Comparison of ENCODE assay signal across 21 mouse cellular contexts in genomic region chr13:49485388-49485787, GRCm38 (mm10). TPM values are rescaled to one million over a fixed set of nuclear protein-coding genes. Genes with fewer than 3 reads are reported as not detected.
DNase-seq lines count a peak whose midpoint lies in the region; ATAC-seq and TF ChIP-seq lines count a peak whose summit lies in the region.
"Had no signal": no experiment of that assay in that cellular context is flagged by ENCODE, and none has a peak within 500 bp of the region (broad histone marks: within the 10 kb centered on the region; RNA-seq: fewer than 3 reads in every experiment).

No protein-coding gene starts in this region.

- no peak for TF ChIP-seq EP300 in lung, postnatal 0 days (IDR thresholded peaks at IDR 0.05)

- no peaks in the 10 kb centered on the region for H3K36me3 ChIP-seq in lung, postnatal 0 days (ENCODE audit: insufficient read depth, low read length)
- no peaks in the 10 kb centered on the region for H3K36me3 ChIP-seq in embryonic facial prominence, embryonic 15.5 days
- H3K36me3 ChIP-seq in thymus, adult 2 months (ENCODE audit: control insufficient read depth, insufficient read depth, low read length) = no peaks in the 10 kb centered on the region

- H3K9ac ChIP-seq in lung, postnatal 0 days (replicated peaks; ENCODE audit: low read depth) = no peak overlapping the region
- H3K9ac ChIP-seq in embryonic facial prominence, embryonic 15.5 days = no peak overlapping the region
- H3K9ac ChIP-seq: hindbrain, embryonic 14.5 days; liver, postnatal 0 days had no signal

- DNase-seq in layer of hippocampus, adult 2 months (ENCODE audit: low spot score in 2 of 2) = peak; percentile 40 to 44
- no peak for DNase-seq in layer of hippocampus, adult 8-10 months (ENCODE audit: low spot score in 2 of 2)
- DNase-seq in lung, postnatal 0 days (ENCODE audit: low spot score) = peak; percentile 30
- DNase-seq in lung, postnatal 25 days (ENCODE audit: low spot score) = no peak
- no peak for DNase-seq in cerebellum, postnatal 14 days
- no peak for DNase-seq in thymus, adult 2 months
- DNase-seq: adrenal gland, postnatal 10 days; cerebellum, adult 8-10 months; gastrocnemius, adult 2 months; kidney, adult 2 months; liver, postnatal 0 days had no signal

- TF ChIP-seq CTCF in layer of hippocampus, adult 2 months (conservative IDR thresholded peaks at IDR 0.05) = no peak
- TF ChIP-seq CTCF in lung, postnatal 0 days (IDR thresholded peaks at IDR 0.05) = no peak
- no peak for TF ChIP-seq CTCF in thymus, adult 2 months (IDR thresholded peaks at IDR 0.05; ENCODE audit: borderline replicate concordance, control insufficient read depth, extremely low read depth, insufficient read depth, low read length, poor library complexity)

- H3K4me1 ChIP-seq in lung, postnatal 0 days (ENCODE audit: insufficient read depth, low read depth, low read length) = 0 out of 2 replicates have a peak, but pooled peaks cover 5% of the 10 kb centered on the region
- peaks cover 20% of the 10 kb centered on the region for H3K4me1 ChIP-seq in embryonic facial prominence, embryonic 15.5 days
- H3K4me1 ChIP-seq in thymus, adult 2 months (replicated peaks; ENCODE audit: control insufficient read depth, insufficient read depth, low read length) = no peaks in the 10 kb centered on the region

- no peak overlapping the region for H3K4me3 ChIP-seq in layer of hippocampus, adult 2 months
- H3K4me3 ChIP-seq in lung, postnatal 0 days (ENCODE audit: low read depth, low read length) = no peak overlapping the region
- no peak overlapping the region for H3K4me3 ChIP-seq in embryonic facial prominence, embryonic 15.5 days (replicated peaks)
- no peak overlapping the region for H3K4me3 ChIP-seq in thymus, adult 2 months (ENCODE audit: control insufficient read depth, insufficient read depth, low read length)
- H3K4me3 ChIP-seq: gastrocnemius, adult 2 months had no signal

- no peak overlapping the region for H3K4me2 ChIP-seq in lung, postnatal 0 days (replicated peaks; ENCODE audit: low read depth, low read length)
- H3K4me2 ChIP-seq in embryonic facial prominence, embryonic 15.5 days (replicated peaks) = peak overlapping the region; percentile 15; the same call in 1 of the 2 replicates
- H3K4me2 ChIP-seq: hindbrain, embryonic 14.5 days; liver, embryonic 11.5 days; midbrain, embryonic 11.5 days had no signal

- H3K27me3 ChIP-seq in lung, postnatal 0 days (replicated peaks; ENCODE audit: insufficient read depth, low read length) = no peaks in the 10 kb centered on the region
- H3K27me3 ChIP-seq in embryonic facial prominence, embryonic 15.5 days = no peaks in the 10 kb centered on the region
- H3K27me3 ChIP-seq in thymus, adult 2 months (ENCODE audit: control insufficient read depth, insufficient read depth, low read length) = no peaks in the 10 kb centered on the region

- H3K27ac ChIP-seq in layer of hippocampus, adult 2 months = peak overlapping the region; percentile 85
- 0 out of 2 replicates have a peak overlapping the region, but pooled peaks have one; percentile 7 for H3K27ac ChIP-seq in lung, postnatal 0 days (ENCODE audit: low read length)
- peak overlapping the region; percentile 82 for H3K27ac ChIP-seq in embryonic facial prominence, embryonic 15.5 days (replicated peaks)
- H3K27ac ChIP-seq in thymus, adult 2 months (ENCODE audit: control insufficient read depth, insufficient read depth, low read length) = no peak overlapping the region
- H3K27ac ChIP-seq: gastrocnemius, adult 2 months; hindbrain, embryonic 14.5 days; kidney, postnatal 0 days had no signal

- no peak for TF ChIP-seq POLR2A in thymus, adult 2 months (IDR thresholded peaks at IDR 0.05; ENCODE audit: control insufficient read depth, extremely low read depth, insufficient read depth, low read length, poor library complexity)

- WGBS in lung, postnatal 0 days = 59% methylated on average over 5 of the region's 5 CpGs
- WGBS in embryonic facial prominence, embryonic 15.5 days = 49% methylated on average over 5 of the region's 5 CpGs
- WGBS in thymus, adult 2 months = 98% methylated on average over 5 of the region's 5 CpGs

- peak; percentile 57; the same call in 1 of the 2 replicates for ATAC-seq in lung, postnatal 0 days
- peak; percentile 85 for ATAC-seq in embryonic facial prominence, embryonic 15.5 days (ENCODE audit: insufficient number of reproducible peaks, low FRiP score, low TSS enrichment, low read depth)
- ATAC-seq: activated CD4-positive, CD25-positive, alpha-beta regulatory T cell, adult 4 months; liver, postnatal 0 days had no signal

- no peaks in the 10 kb centered on the region for H3K9me3 ChIP-seq in lung, postnatal 0 days (ENCODE audit: low read length)
- no peaks in the 10 kb centered on the region for H3K9me3 ChIP-seq in embryonic facial prominence, embryonic 15.5 days (replicated peaks)

RNA-seq across cellular contexts. Expression of gene Tes3-ps, which starts 7.7 kb away (rescaled TPM):
- total RNA-seq in layer of hippocampus, adult 2 months (2021) = 1 to 10 TPM in 1 of 2 experiments, under 1 TPM in 1; 0.79 to 1.7 TPM
- 1 to 10 TPM in 3 of 4 experiments, under 1 TPM in 1; 0.79 to 2.0 (median 1.8) TPM for total RNA-seq in layer of hippocampus, adult 8-10 months (2022)
- polyA plus RNA-seq in lung, postnatal 0 days (2015; fragmentation: Nextera tagmentation; extraction: Ambion mirVana) = 0.35 and 0.49 TPM in 2 replicates
- 0.79 and 1.7 TPM in 2 replicates for polyA plus RNA-seq in embryonic facial prominence, embryonic 15.5 days (2015; fragmentation: Nextera tagmentation; extraction: Ambion mirVana)
- not detected in 2 replicates for polyA plus RNA-seq in thymus, adult 2 months (2012; rRNA removed)
- polyA plus RNA-seq: kidney, adult 2 months; small intestine, adult 2 months had no signal

RNA-seq across cellular contexts. Expression of gene Ecm2, which starts 19.2 kb away (rescaled TPM):
- total RNA-seq in layer of hippocampus, adult 2 months (2021) = 1 to 10 TPM; 6.5 to 8.1 TPM
- 1 to 10 TPM; 6.6 to 9.4 (median 7.3) TPM for total RNA-seq in layer of hippocampus, adult 8-10 months (2022)
- 3.1 and 3.6 TPM in 2 replicates for polyA plus RNA-seq in lung, postnatal 0 days (2015; fragmentation: Nextera tagmentation; extraction: Ambion mirVana)
- 2.2 and 2.3 TPM in 2 replicates for polyA plus RNA-seq in embryonic facial prominence, embryonic 15.5 days (2015; fragmentation: Nextera tagmentation; extraction: Ambion mirVana)
- 0.66 and 0.84 TPM in 2 replicates for polyA plus RNA-seq in thymus, adult 2 months (2012; rRNA removed)
- total RNA-seq: neutrophil, adult 5-6 weeks had no signal

RNA-seq across cellular contexts. Expression of gene Aspn, which starts 58.9 kb away (rescaled TPM):
- 1 to 10 TPM in 1 of 2 experiments, under 1 TPM in 1; 0.83 to 1.2 TPM for total RNA-seq in layer of hippocampus, adult 2 months (2021)
- total RNA-seq in layer of hippocampus, adult 8-10 months (2022) = 1 to 10 TPM in 2 of 4 experiments, under 1 TPM in 2; 0.85 to 1.0 (median 0.99) TPM
- 102 and 115 TPM in 2 replicates for polyA plus RNA-seq in lung, postnatal 0 days (2015; fragmentation: Nextera tagmentation; extraction: Ambion mirVana)
- polyA plus RNA-seq in embryonic facial prominence, embryonic 15.5 days (2015; fragmentation: Nextera tagmentation; extraction: Ambion mirVana) = 157 and 167 TPM in 2 replicates
- polyA plus RNA-seq in thymus, adult 2 months (2012; rRNA removed) = 0.13 and 0.24 TPM in 2 replicates
- total RNA-seq: megakaryocyte progenitor cell, adult 5-6 weeks; MEL; neutrophil, adult 5-6 weeks had no signal

Comparison
In these comparisons a context has a peak if more than half of its experiments do, and no peak if none do; other contexts are left out.
1. DNase-seq: peak in layer of hippocampus, adult 2 months (2 of 2) and lung, postnatal 0 days (single experiment); none in layer of hippocampus, adult 8-10 months (0 of 2), lung, postnatal 25 days (single experiment), cerebellum, postnatal 14 days (0 of 2) and thymus, adult 2 months (single experiment).
2. RNA of gene Aspn, which starts 58.9 kb away (polyA plus RNA-seq): 157 to 167 TPM in embryonic facial prominence, embryonic 15.5 days and 102 to 115 TPM in lung, postnatal 0 days; 0.13 to 0.24 TPM in thymus, adult 2 months; every median in the first group is over 10 times any median in the second.